Mouse (Mus musculus) cerebellum, adult 2 months (tissue): Measurements from ENCODE around the gene Nipa1.

Experiments
- CTCF ChIP-seq: fragments of 200-500 bp; IDR thresholded peaks from 2 replicates; pipeline ENCODE4 v1.5.1; 2011; ENCODE audit warnings: low read depth, mild to moderate bottlenecking, control low read depth, low read length, moderate library complexity, borderline replicate concordance; ENCODE audit not compliant: insufficient read depth
- POLR2A ChIP-seq: fragments of 200-500 bp; IDR thresholded peaks from 2 replicates; pipeline ENCODE4 v1.6.1; 2011; ENCODE audit warnings: low read length, control low read depth, borderline replicate concordance; ENCODE audit not compliant: insufficient read depth

DNA sequence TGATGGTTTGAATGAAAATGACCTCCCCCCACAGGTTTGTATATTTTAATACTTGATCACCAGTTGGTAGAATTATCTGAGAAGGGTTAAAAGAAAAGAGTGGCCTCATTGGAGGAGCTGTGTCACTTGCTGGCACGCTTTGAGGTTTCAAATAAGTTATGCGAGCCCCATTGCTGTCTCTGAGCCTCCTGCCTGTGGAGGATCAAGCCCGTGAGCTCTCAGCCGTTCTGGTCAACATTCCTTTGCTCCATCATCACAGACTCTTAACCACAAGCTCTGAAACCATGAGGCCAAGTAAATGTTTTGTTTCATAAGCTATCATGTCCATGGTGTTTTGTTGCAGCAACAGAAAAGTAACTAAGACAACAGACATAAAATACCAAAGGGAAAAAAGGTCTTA is 35.0 kb downstream of the Nipa1 start:
- no peak for TF ChIP-seq CTCF
- TF ChIP-seq POLR2A: no peak
